Mouse (Mus musculus) C2C12 (cell line): ENCODE measurements around the gene Rpl7l1.

Experiments used
- CEBPB ChIP-seq: IDR thresholded peaks from one replicate; pipeline ENCODE4 v1.6.1; 2011; ENCODE audit warnings: low read depth, mild to moderate bottlenecking, control low read depth, moderate library complexity
- CTCF ChIP-seq: IDR thresholded peaks from one replicate; pipeline ENCODE4 v1.5.1; 2011; ENCODE audit not compliant: control insufficient read depth, insufficient read depth, insufficient read length
- MAX ChIP-seq: IDR thresholded peaks from one replicate; pipeline ENCODE4 v1.6.1; 2011; ENCODE audit warnings: mild to moderate bottlenecking, control low read depth
- MYOD1 ChIP-seq: IDR thresholded peaks from one replicate; pipeline ENCODE4 v1.6.1; 2011; ENCODE audit warnings: low read depth; ENCODE audit not compliant: control insufficient read depth, insufficient read length

- TF ChIP-seq CTCF (no peak), MYOD1 (no peak), CEBPB (no peak), MAX (no peak)
These were observed 14.3 kb upstream of the Rpl7l1 start for GRCm38 (mm10) chr17:46796743-46797142.
